Mouse (Mus musculus) hindbrain, postnatal 0 days (tissue): ENCODE results near the gene Tead1. TPM values are rescaled to one million over a fixed set of nuclear protein-coding genes. Genes with fewer than 3 reads are reported as not detected.
A peak's percentile ranks its signal among the peaks of the same experiment; 100 is the strongest.

Source experiments
- ATAC-seq: fragments of 200-750 bp; cut with Nextera tagmentation; 2 replicates; pipeline ENCODE4 v1.8.0; 2017; ENCODE audit warnings: mild to moderate bottlenecking, moderate TSS enrichment, moderate library complexity
- DNase-seq: peaks from one replicate; pipeline ENCODE4 v3.0.0-alpha.2; 2015; ENCODE audit warnings: low spot score
- H3K27ac ChIP-seq: fragments of 300-500 bp; sonication (generic); 2 replicates; pipeline ENCODE4 v1.5.1; 2014; ENCODE audit warnings: mild to moderate bottlenecking
- H3K27me3 ChIP-seq: fragments of 300-500 bp; sonication (generic); 2 replicates; pipeline ENCODE4 v1.6.1; 2014; ENCODE audit warnings: low read length, mixed read lengths; ENCODE audit not compliant: insufficient read depth
- H3K36me3 ChIP-seq: fragments of 300-500 bp; sonication (generic); 2 replicates; pipeline ENCODE4 v1.6.1; 2014; ENCODE audit warnings: low read length, mixed read lengths; ENCODE audit not compliant: insufficient read depth
- H3K4me1 ChIP-seq: fragments of 300-500 bp; sonication (generic); 2 replicates; pipeline ENCODE4 v1.6.1; 2014; ENCODE audit warnings: antibody characterized with exemption, low read length, mixed read lengths; ENCODE audit not compliant: insufficient read depth
- H3K4me2 ChIP-seq: fragments of 300-500 bp; sonication (generic); 2 replicates; pipeline ENCODE4 v1.6.1; 2014; ENCODE audit warnings: low read depth, mild to moderate bottlenecking, low read length, moderate library complexity, mixed read lengths
- H3K4me3 ChIP-seq: fragments of 300-500 bp; sonication (generic); 2 replicates; pipeline ENCODE4 v1.5.1; 2014; ENCODE audit warnings: low read length
- H3K9ac ChIP-seq: fragments of 300-500 bp; sonication (generic); replicated peaks from 2 replicates; pipeline ENCODE4 v1.6.1; 2014; ENCODE audit warnings: mild to moderate bottlenecking, low read length, moderate library complexity, mixed read lengths
- H3K9me3 ChIP-seq: fragments of 300-500 bp; sonication (generic); 2 replicates; pipeline ENCODE4 v1.6.1; 2016; ENCODE audit warnings: low read length, mixed read lengths
- CTCF ChIP-seq: IDR thresholded peaks from 2 replicates; pipeline ENCODE4 v1.5.1; 2016; ENCODE audit warnings: antibody characterized with exemption, control low read depth, low read depth
- WGBS: fragments of 180-500 bp; shearing (Covaris S2); extraction: QIAGEN DNeasy Blood & Tissue Kit; methylation state at CpG from one replicate; pipeline ENCODE4 v1.1.7; 2014; 5-methylcytosine and 5-hydroxymethylcytosine counted together
- polyA plus RNA-seq: library from polyadenylated mRNA; unstranded; fragments of >200 nt; fragmentation: Nextera tagmentation; extraction: Ambion mirVana; gene quantifications from 2 replicates; pipeline ENCODE4 v1.2.1, GENCODE M21; 2015
- total RNA-seq: library from RNA; depleted of rRNA; stranded (reverse); fragments of >200 nt; gene quantifications from 2 replicates; pipeline ENCODE4 v1.2.3, GENCODE M21; 2014

The Tead1 gene
- total and polyA plus RNA-seq, 2 experiments from 2014 or later: 10.2 to 32.4 TPM

GRCm38 (mm10) chr7:112685993-112686392 lies 6.9 kb downstream of the Tead1 start:
- no peaks in the 10 kb centered on the region for H3K36me3 ChIP-seq
- no peaks in the 10 kb centered on the region for H3K9me3 ChIP-seq
- H3K9ac ChIP-seq: no peak overlapping the region
- no peak for TF ChIP-seq CTCF
- H3K27ac ChIP-seq: no peak overlapping the region
- no peaks in the 10 kb centered on the region for H3K27me3 ChIP-seq
- WGBS: 62% methylated on average over 3 of the region's 3 CpGs
- ATAC-seq (no peak), DNase-seq (no peak)
- peaks cover 30% of the 10 kb centered on the region for H3K4me1 ChIP-seq
- H3K4me2 ChIP-seq: 0 out of 2 replicates have a peak overlapping the region, but pooled peaks have one; percentile 37
- no peak overlapping the region for H3K4me3 ChIP-seq

GRCm38 (mm10) chr7:112686586-112686985 lies 7.5 kb downstream of the Tead1 start:
- Histone ChIP-seq H3K9me3 (no peaks in the 10 kb centered on the region), H3K4me2 (no peak overlapping the region), H3K27ac (no peak overlapping the region), H3K27me3 (no peaks in the 10 kb centered on the region), H3K36me3 (no peaks in the 10 kb centered on the region), H3K9ac (no peak overlapping the region), H3K4me3 (no peak overlapping the region), H3K4me1 (peaks cover 30% of the 10 kb centered on the region)
- 46% methylated on average over 10 of the region's 10 CpGs for WGBS
- ATAC-seq: no peak
- no peak for DNase-seq
- TF ChIP-seq CTCF: no peak

- Histone ChIP-seq H3K4me2 (no peak overlapping the region), H3K27ac (no peak overlapping the region), H3K9me3 (no peaks in the 10 kb centered on the region), H3K36me3 (no peaks in the 10 kb centered on the region), H3K9ac (no peak overlapping the region), H3K4me1 (peaks cover 24% of the 10 kb centered on the region), H3K4me3 (no peak overlapping the region), H3K27me3 (no peaks in the 10 kb centered on the region)
- 49% methylated on average over 9 of the region's 9 CpGs for WGBS
- ATAC-seq (no peak), DNase-seq (no peak)
- TF ChIP-seq CTCF: no peak
Observed at GRCm38 (mm10) chr7:112688425-112689001, 9.4 kb downstream of the Tead1 start.

GRCm38 (mm10) chr7:112690836-112691781 lies 12.0 kb downstream of the Tead1 start:
- Histone ChIP-seq H3K4me3 (no peak overlapping the region), H3K4me1 (peaks cover 15% of the 10 kb centered on the region), H3K4me2 (no peak overlapping the region), H3K27me3 (no peaks in the 10 kb centered on the region), H3K9me3 (no peaks in the 10 kb centered on the region), H3K9ac (no peak overlapping the region), H3K36me3 (no peaks in the 10 kb centered on the region), H3K27ac (no peak overlapping the region)
- WGBS: 30% methylated on average over 7 of the region's 7 CpGs
- ATAC-seq: no peak
- no peak for TF ChIP-seq CTCF
- DNase-seq: no peak

GRCm38 (mm10) chr7:112693566-112693965 lies 14.4 kb downstream of the Tead1 start:
- Histone ChIP-seq H3K36me3 (no peaks in the 10 kb centered on the region), H3K9me3 (no peaks in the 10 kb centered on the region), H3K4me1 (peaks cover 23% of the 10 kb centered on the region), H3K4me2 (no peak overlapping the region), H3K4me3 (no peak overlapping the region), H3K27me3 (no peaks in the 10 kb centered on the region), H3K27ac (no peak overlapping the region), H3K9ac (no peak overlapping the region)
- ATAC-seq (no peak), DNase-seq (no peak)
- WGBS: 78% methylated on average over 10 of the region's 10 CpGs
- no peak for TF ChIP-seq CTCF

GRCm38 (mm10) chr7:112696777-112697161 lies 17.7 kb downstream of the Tead1 start:
- no peak overlapping the region for H3K4me2 ChIP-seq
- DNase-seq: no peak
- H3K4me1 ChIP-seq: peaks cover 24% of the 10 kb centered on the region
- no peaks in the 10 kb centered on the region for H3K9me3 ChIP-seq
- no peak for TF ChIP-seq CTCF
- no peaks in the 10 kb centered on the region for H3K36me3 ChIP-seq
- peak overlapping the region; percentile 72 for H3K27ac ChIP-seq
- WGBS: 43% methylated on average over 4 of the region's 4 CpGs
- H3K9ac ChIP-seq: no peak overlapping the region
- no peak for ATAC-seq
- no peak overlapping the region for H3K4me3 ChIP-seq
- H3K27me3 ChIP-seq: no peaks in the 10 kb centered on the region
